Mouse (Mus musculus): ENCODE measurements around the gene Casz1. TPM values are rescaled to one million over a fixed set of nuclear protein-coding genes. Genes with fewer than 3 reads are reported as not detected.

The Casz1 gene
- 3.9 and 7.6 TPM in 2 replicates for polyA plus RNA-seq (2014; fragmentation: Nextera tagmentation; extraction: Ambion mirVana)

GRCm38 (mm10) chr4:148804137-148804779 is at the start of gene Casz1:
TSS of gene Casz1 (plus strand) at chr4:148804429.
- Histone ChIP-seq H3K27me3 (ENCODE audit: control insufficient read depth, insufficient read depth, low read length) (peaks cover 29% of the 10 kb centered on the region), H3K4me2 (replicated peaks; ENCODE audit: low read depth, low read length) (peak within 1 kb of the TSS; percentile 98), H3K9ac (ENCODE audit: low read depth, low read length) (peak within 1 kb of the TSS; percentile 68), H3K27ac (ENCODE audit: low read depth, low read length) (no peak within 1 kb of the TSS), H3K4me3 (ENCODE audit: low read length) (peak within 1 kb of the TSS; percentile 73), H3K9me3 (ENCODE audit: control insufficient read depth, low read length) (no peaks in the 10 kb centered on the region), H3K4me1 (ENCODE audit: control insufficient read depth, insufficient read depth, low read length) (peaks cover 32% of the 10 kb centered on the region), H3K36me3 (ENCODE audit: control insufficient read depth, insufficient read depth, low read length) (no peaks in the 10 kb centered on the region)
- ATAC-seq (ENCODE audit: low FRiP score, low TSS enrichment), result peak; percentile 81
- under 1% methylated on average over 67 of the region's 68 CpGs for WGBS

GRCm38 (mm10) chr4:148758863-148759262 is 45.4 kb upstream of the Casz1 start:
- Histone ChIP-seq H3K4me2 (replicated peaks; ENCODE audit: low read depth, low read length) (no peak overlapping the region), H3K4me3 (ENCODE audit: low read length) (no peak overlapping the region), H3K4me1 (ENCODE audit: control insufficient read depth, insufficient read depth, low read length) (no peaks in the 10 kb centered on the region), H3K27me3 (ENCODE audit: control insufficient read depth, insufficient read depth, low read length) (no peaks in the 10 kb centered on the region), H3K9ac (ENCODE audit: low read depth, low read length) (no peak overlapping the region), H3K36me3 (ENCODE audit: control insufficient read depth, insufficient read depth, low read length) (no peaks in the 10 kb centered on the region), H3K27ac (ENCODE audit: low read depth, low read length) (no peak overlapping the region), H3K9me3 (ENCODE audit: control insufficient read depth, low read length) (no peaks in the 10 kb centered on the region)
- WGBS, result 49% methylated on average over 4 of the region's 4 CpGs
- ATAC-seq (ENCODE audit: low FRiP score, low TSS enrichment), result no peak

GRCm38 (mm10) chr4:148760152-148760551 is 44.1 kb upstream of the Casz1 start:
- ATAC-seq (ENCODE audit: low FRiP score, low TSS enrichment), result no peak
- 85% methylated on average over 7 of the region's 7 CpGs for WGBS
- H3K4me1 ChIP-seq (ENCODE audit: control insufficient read depth, insufficient read depth, low read length), result no peaks in the 10 kb centered on the region

GRCm38 (mm10) chr4:148766021-148766775 is 38.0 kb upstream of the Casz1 start:
- no peak for ATAC-seq (ENCODE audit: low FRiP score, low TSS enrichment)
- Histone ChIP-seq H3K4me2 (replicated peaks; ENCODE audit: low read depth, low read length) (no peak overlapping the region), H3K36me3 (ENCODE audit: control insufficient read depth, insufficient read depth, low read length) (no peaks in the 10 kb centered on the region), H3K9me3 (ENCODE audit: control insufficient read depth, low read length) (no peaks in the 10 kb centered on the region), H3K4me3 (ENCODE audit: low read length) (no peak overlapping the region), H3K4me1 (ENCODE audit: control insufficient read depth, insufficient read depth, low read length) (peaks cover 8% of the 10 kb centered on the region), H3K27me3 (ENCODE audit: control insufficient read depth, insufficient read depth, low read length) (peaks cover 8% of the 10 kb centered on the region; the same call in 1 of the 2 replicates), H3K27ac (ENCODE audit: low read depth, low read length) (no peak overlapping the region), H3K9ac (ENCODE audit: low read depth, low read length) (no peak overlapping the region)
- 63% methylated on average over 21 of the region's 21 CpGs for WGBS

More at GRCm38 (mm10) chr4:148760152-148760551, 44.1 kb upstream of the Casz1 start:
- H3K9me3 ChIP-seq (ENCODE audit: control insufficient read depth, low read length), result no peaks in the 10 kb centered on the region
- H3K27me3 ChIP-seq (ENCODE audit: control insufficient read depth, insufficient read depth, low read length), result no peaks in the 10 kb centered on the region
- no peaks in the 10 kb centered on the region for H3K36me3 ChIP-seq (ENCODE audit: control insufficient read depth, insufficient read depth, low read length)
- no peak overlapping the region for H3K9ac ChIP-seq (ENCODE audit: low read depth, low read length)
- no peak overlapping the region for H3K4me3 ChIP-seq (ENCODE audit: low read length)
- H3K27ac ChIP-seq (ENCODE audit: low read depth, low read length), result no peak overlapping the region
- no peak overlapping the region for H3K4me2 ChIP-seq (replicated peaks; ENCODE audit: low read depth, low read length)

- H3K9me3 ChIP-seq (ENCODE audit: control insufficient read depth, low read length), result no peaks in the 10 kb centered on the region
- H3K27me3 ChIP-seq (ENCODE audit: control insufficient read depth, insufficient read depth, low read length), result peaks cover 21% of the 10 kb centered on the region
- no peak overlapping the region for H3K4me3 ChIP-seq (ENCODE audit: low read length)
- no peak overlapping the region for H3K4me2 ChIP-seq (replicated peaks; ENCODE audit: low read depth, low read length)
- H3K4me1 ChIP-seq (ENCODE audit: control insufficient read depth, insufficient read depth, low read length), result peaks cover 16% of the 10 kb centered on the region
- WGBS, result 49% methylated on average over 8 of the region's 8 CpGs
- H3K36me3 ChIP-seq (ENCODE audit: control insufficient read depth, insufficient read depth, low read length), result no peaks in the 10 kb centered on the region
- H3K9ac ChIP-seq (ENCODE audit: low read depth, low read length), result no peak overlapping the region
- no peak for ATAC-seq (ENCODE audit: low FRiP score, low TSS enrichment)
- no peak overlapping the region for H3K27ac ChIP-seq (ENCODE audit: low read depth, low read length)
These were observed 36.4 kb upstream of the Casz1 start for GRCm38 (mm10) chr4:148767655-148768305.

- no peak for ATAC-seq (ENCODE audit: low FRiP score, low TSS enrichment)
- peaks cover 16% of the 10 kb centered on the region for H3K4me1 ChIP-seq (ENCODE audit: control insufficient read depth, insufficient read depth, low read length)
These were observed 35.6 kb upstream of the Casz1 start for GRCm38 (mm10) chr4:148768649-148769048.

GRCm38 (mm10) chr4:148770582-148771408 is 33.4 kb upstream of the Casz1 start:
- peak; percentile 85 for ATAC-seq (ENCODE audit: low FRiP score, low TSS enrichment)
- peak overlapping the region; percentile 8; the same call in 1 of the 2 replicates for H3K4me3 ChIP-seq (ENCODE audit: low read length)
- peaks cover 25% of the 10 kb centered on the region for H3K4me1 ChIP-seq (ENCODE audit: control insufficient read depth, insufficient read depth, low read length)
- H3K27me3 ChIP-seq (ENCODE audit: control insufficient read depth, insufficient read depth, low read length), result peaks cover 30% of the 10 kb centered on the region
- H3K4me2 ChIP-seq (replicated peaks; ENCODE audit: low read depth, low read length), result peak overlapping the region; percentile 21
- peak overlapping the region; percentile 40; the same call in 1 of the 2 replicates for H3K9ac ChIP-seq (ENCODE audit: low read depth, low read length)
- H3K9me3 ChIP-seq (ENCODE audit: control insufficient read depth, low read length), result no peaks in the 10 kb centered on the region
- H3K27ac ChIP-seq (ENCODE audit: low read depth, low read length), result no peak overlapping the region
- no peaks in the 10 kb centered on the region for H3K36me3 ChIP-seq (ENCODE audit: control insufficient read depth, insufficient read depth, low read length)
- WGBS, result 2% methylated on average over 21 of the region's 21 CpGs

More at GRCm38 (mm10) chr4:148768649-148769048, 35.6 kb upstream of the Casz1 start:
- no peak overlapping the region for H3K4me2 ChIP-seq (replicated peaks; ENCODE audit: low read depth, low read length)
- H3K27me3 ChIP-seq (ENCODE audit: control insufficient read depth, insufficient read depth, low read length), result peaks cover 27% of the 10 kb centered on the region
- H3K27ac ChIP-seq (ENCODE audit: low read depth, low read length), result no peak overlapping the region
- no peaks in the 10 kb centered on the region for H3K36me3 ChIP-seq (ENCODE audit: control insufficient read depth, insufficient read depth, low read length)
- WGBS, result 73% methylated on average over 10 of the region's 10 CpGs
- no peak overlapping the region for H3K9ac ChIP-seq (ENCODE audit: low read depth, low read length)
- no peaks in the 10 kb centered on the region for H3K9me3 ChIP-seq (ENCODE audit: control insufficient read depth, low read length)
- no peak overlapping the region for H3K4me3 ChIP-seq (ENCODE audit: low read length)

GRCm38 (mm10) chr4:148771409-148771929 is 32.8 kb upstream of the Casz1 start:
- Histone ChIP-seq H3K4me2 (replicated peaks; ENCODE audit: low read depth, low read length) (peak overlapping the region; percentile 21), H3K27ac (ENCODE audit: low read depth, low read length) (no peak overlapping the region), H3K4me1 (ENCODE audit: control insufficient read depth, insufficient read depth, low read length) (peaks cover 30% of the 10 kb centered on the region), H3K9me3 (ENCODE audit: control insufficient read depth, low read length) (no peaks in the 10 kb centered on the region), H3K27me3 (ENCODE audit: control insufficient read depth, insufficient read depth, low read length) (peaks cover 30% of the 10 kb centered on the region), H3K36me3 (ENCODE audit: control insufficient read depth, insufficient read depth, low read length) (no peaks in the 10 kb centered on the region), H3K9ac (ENCODE audit: low read depth, low read length) (peak overlapping the region; percentile 40), H3K4me3 (ENCODE audit: low read length) (peak overlapping the region; percentile 8; the same call in 1 of the 2 replicates)
- ATAC-seq (ENCODE audit: low FRiP score, low TSS enrichment), result no peak
- 2% methylated on average over 14 of the region's 14 CpGs for WGBS

Measured in kidney, embryonic 14.5 days (tissue).